Comparison of ENCODE assay signal across 20 mouse cellular contexts in the genomic region with DNA sequence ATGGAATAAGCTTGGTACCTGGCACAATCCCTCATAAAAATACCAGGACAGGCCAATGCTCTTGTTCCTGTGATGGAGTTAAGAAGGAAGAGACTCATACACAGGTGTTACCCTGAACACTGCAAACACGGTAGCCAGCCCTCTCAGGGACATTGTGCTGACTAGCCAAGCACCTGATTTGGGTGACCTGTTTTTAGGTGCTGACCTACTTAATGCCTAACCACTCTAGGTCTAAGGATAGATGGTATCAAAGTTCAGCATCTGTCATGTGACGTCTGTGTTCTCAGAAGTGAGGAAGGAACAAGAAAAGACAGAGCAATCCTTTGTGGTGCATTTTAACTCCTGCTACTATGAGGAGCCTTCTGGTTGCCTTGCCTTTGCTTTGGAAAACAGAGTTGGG. TPM values are rescaled to one million over a fixed set of nuclear protein-coding genes. Genes with fewer than 3 reads are reported as not detected.
DNase-seq lines count a peak whose midpoint lies in the region; ATAC-seq and TF ChIP-seq lines count a peak whose summit lies in the region.
"Had no signal": no experiment of that assay in that cellular context is flagged by ENCODE, and none has a peak within 500 bp of the region (broad histone marks: within the 10 kb centered on the region; RNA-seq: fewer than 3 reads in every experiment).

No protein-coding gene starts in this region.

- no peak for TF ChIP-seq CTCF in intestine, postnatal 0 days (IDR thresholded peaks at IDR 0.05; ENCODE audit: low read depth)
- no peak for TF ChIP-seq CTCF in kidney, adult 2 months (conservative IDR thresholded peaks at IDR 0.05; ENCODE audit: insufficient read depth, insufficient read length, low read depth, low read length)

- H3K9me3 ChIP-seq in intestine, postnatal 0 days (ENCODE audit: control insufficient read depth): no peaks in the 10 kb centered on the region
- H3K9me3 ChIP-seq in intestine, embryonic 15.5 days: no peaks in the 10 kb centered on the region
- H3K9me3 ChIP-seq: forebrain, embryonic 12.5 days; limb, embryonic 12.5 days; midbrain, embryonic 10.5 days; neural tube, embryonic 13.5 days had no signal

- H3K36me3 ChIP-seq in intestine, postnatal 0 days (ENCODE audit: control insufficient read depth, insufficient read depth): no peaks in the 10 kb centered on the region
- H3K36me3 ChIP-seq in intestine, embryonic 15.5 days: no peaks in the 10 kb centered on the region
- H3K36me3 ChIP-seq in kidney, adult 2 months (ENCODE audit: control insufficient read depth, insufficient read depth, low read length): 0 out of 2 replicates have a peak, but pooled peaks cover 2% of the 10 kb centered on the region
- H3K36me3 ChIP-seq: forebrain, embryonic 12.5 days; limb, embryonic 12.5 days; midbrain, embryonic 10.5 days; neural tube, embryonic 13.5 days had no signal

- H3K4me1 ChIP-seq in intestine, postnatal 0 days (replicated peaks; ENCODE audit: control insufficient read depth, insufficient read depth, low read length): no peaks in the 10 kb centered on the region
- 0 out of 2 replicates have a peak, but pooled peaks cover 4% of the 10 kb centered on the region for H3K4me1 ChIP-seq in intestine, embryonic 15.5 days (replicated peaks)
- H3K4me1 ChIP-seq in kidney, adult 2 months (ENCODE audit: control insufficient read depth, insufficient read depth, low read length): peaks cover 21% of the 10 kb centered on the region; the same call in 1 of the 2 replicates
- H3K4me1 ChIP-seq: forebrain, embryonic 12.5 days; midbrain, embryonic 10.5 days had no signal

- no peak overlapping the region for H3K4me3 ChIP-seq in intestine, postnatal 0 days (ENCODE audit: low read depth, low read length)
- no peak overlapping the region for H3K4me3 ChIP-seq in intestine, embryonic 15.5 days (replicated peaks)
- H3K4me3 ChIP-seq in kidney, adult 2 months (ENCODE audit: insufficient read depth, low read depth, low read length): no peak overlapping the region
- H3K4me3 ChIP-seq: forebrain, embryonic 12.5 days; left cerebral cortex, adult 2 months; limb, embryonic 12.5 days; midbrain, embryonic 10.5 days; neural tube, embryonic 13.5 days had no signal

- H3K27me3 ChIP-seq in intestine, postnatal 0 days (replicated peaks; ENCODE audit: control insufficient read depth, insufficient read depth, low read length): no peaks in the 10 kb centered on the region
- H3K27me3 ChIP-seq in intestine, embryonic 15.5 days (replicated peaks): no peaks in the 10 kb centered on the region
- no peaks in the 10 kb centered on the region for H3K27me3 ChIP-seq in kidney, adult 2 months (replicated peaks; ENCODE audit: control insufficient read depth, insufficient read depth, low read length)
- H3K27me3 ChIP-seq: forebrain, embryonic 12.5 days; limb, embryonic 12.5 days; neural tube, embryonic 13.5 days had no signal

- peak; percentile 57; the same call in 1 of the 2 replicates for ATAC-seq in intestine, postnatal 0 days
- no peak for ATAC-seq in intestine, embryonic 15.5 days

- H3K9ac ChIP-seq in intestine, postnatal 0 days (ENCODE audit: low read depth, low read length): no peak overlapping the region
- no peak overlapping the region for H3K9ac ChIP-seq in intestine, embryonic 15.5 days
- H3K9ac ChIP-seq: forebrain, embryonic 12.5 days; hindbrain, embryonic 14.5 days; limb, embryonic 12.5 days; lung, embryonic 14.5 days; neural tube, embryonic 13.5 days had no signal

- 60% methylated on average over 2 of the region's 2 CpGs for WGBS in intestine, postnatal 0 days
- 74% methylated on average over 2 of the region's 2 CpGs for WGBS in intestine, embryonic 15.5 days
- 31% methylated on average over 2 of the region's 2 CpGs for WGBS in kidney, adult 2 months

- H3K4me2 ChIP-seq in intestine, postnatal 0 days (replicated peaks; ENCODE audit: low read depth): no peak overlapping the region
- no peak overlapping the region for H3K4me2 ChIP-seq in intestine, embryonic 15.5 days (replicated peaks)
- H3K4me2 ChIP-seq: forebrain, embryonic 12.5 days; hindbrain, embryonic 14.5 days; limb, embryonic 12.5 days; lung, embryonic 14.5 days; neural tube, embryonic 13.5 days had no signal

- TF ChIP-seq POLR2A in kidney, adult 2 months (IDR thresholded peaks at IDR 0.05; ENCODE audit: low read depth, low read length): no peak

- DNase-seq in kidney, adult 2 months: peak; percentile 95
- peak; percentile 70 to 83 for DNase-seq in kidney, postnatal 25 days
- peak; percentile 22 for DNase-seq in thymus, postnatal 25 days
- no peak for DNase-seq in heart, postnatal 4 days
- no peak for DNase-seq in left cerebral cortex, adult 11 months (ENCODE audit: low spot score)
- DNase-seq: adrenal gland, adult 8-10 months; cerebellum, adult 11 months; cerebellum, postnatal 14 days; gastrocnemius, postnatal 25 days; lung, embryonic 14.5 days; lung, postnatal 4 days had no signal

- no peak overlapping the region for H3K27ac ChIP-seq in intestine, postnatal 0 days (ENCODE audit: low read depth, low read length)
- H3K27ac ChIP-seq in intestine, embryonic 15.5 days: no peak overlapping the region
- H3K27ac ChIP-seq in kidney, adult 2 months (ENCODE audit: insufficient read depth, low read depth, low read length): peak overlapping the region; percentile 67
- H3K27ac ChIP-seq: forebrain, embryonic 12.5 days; hindbrain, embryonic 14.5 days; left cerebral cortex, adult 2 months; limb, embryonic 12.5 days; midbrain, embryonic 10.5 days; neural tube, embryonic 13.5 days had no signal

RNA-seq across cellular contexts. Expression of gene Rhobtb1, which starts 9.6 kb away (rescaled TPM):
- polyA plus RNA-seq in intestine, postnatal 0 days (2015; fragmentation: Nextera tagmentation; extraction: Ambion mirVana): 11.3 and 13.2 TPM in 2 replicates
- 19.6 and 20.8 TPM in 2 replicates for polyA plus RNA-seq in intestine, embryonic 15.5 days (2015; fragmentation: Nextera tagmentation; extraction: Ambion mirVana)
- polyA plus RNA-seq in kidney, adult 2 months (2012; rRNA removed): 17.0 and 20.6 TPM in 2 replicates
- 10 to 100 TPM; 46.7 to 59.7 TPM for total RNA-seq in heart, postnatal 4 days (2021)

RNA-seq across cellular contexts. Expression of gene A930033H14Rik, which starts 52.0 kb away (rescaled TPM):
- 1.0 and 1.4 TPM in 2 replicates for polyA plus RNA-seq in intestine, postnatal 0 days (2015; fragmentation: Nextera tagmentation; extraction: Ambion mirVana)
- 1.8 TPM in 2 replicates for polyA plus RNA-seq in intestine, embryonic 15.5 days (2015; fragmentation: Nextera tagmentation; extraction: Ambion mirVana)
- polyA plus RNA-seq in kidney, adult 2 months (2012; rRNA removed): 0.94 and 1.1 TPM in 2 replicates
- total RNA-seq in heart, postnatal 4 days (2021): 1 to 10 TPM; 6.0 to 6.6 TPM
- total RNA-seq: monocyte, adult 5-6 weeks had no signal

Comparison
In these comparisons a context has a peak if more than half of its experiments do, and no peak if none do; other contexts are left out.
1. DNase-seq: peak in kidney, adult 2 months (single experiment), kidney, postnatal 25 days (2 of 2) and thymus, postnatal 25 days (single experiment); none in heart, postnatal 4 days (single experiment) and left cerebral cortex, adult 11 months (single experiment).